Mouse (Mus musculus): Measurements from ENCODE around the gene Rapgef1. TPM values are rescaled to one million over a fixed set of nuclear protein-coding genes. Genes with fewer than 3 reads are reported as not detected.
"Not testable (repeated sequence)": the region's sequence is repeated elsewhere in the genome, so short reads cannot be mapped to it uniquely, and the experiment has no call there.

Gene Rapgef1
- polyA plus RNA-seq, 1 experiment = 85.8 TPM

GRCm38 (mm10) chr2:29706726-29707620 is 87.5 kb downstream of the Rapgef1 start:
- Histone ChIP-seq H3K4me3 (ENCODE audit: insufficient read depth, low read length) (no peak overlapping the region), H3K27ac (ENCODE audit: insufficient read depth, low read length) (no peak overlapping the region), H3K4me1 (ENCODE audit: control insufficient read depth, insufficient read depth, low read length) (no peaks in the 10 kb centered on the region)
- TF ChIP-seq CTCF (IDR thresholded peaks at IDR 0.05; ENCODE audit: extremely low read depth, insufficient read depth, low read length) (no peak), POLR2A (IDR thresholded peaks at IDR 0.05; ENCODE audit: extremely low read depth, insufficient read depth, low read length) (no peak)

GRCm38 (mm10) chr2:29707731-29708130 is 88.2 kb downstream of the Rapgef1 start:
- Histone ChIP-seq H3K4me3 (ENCODE audit: insufficient read depth, low read length) (no peak overlapping the region), H3K27ac (ENCODE audit: insufficient read depth, low read length) (no peak overlapping the region), H3K4me1 (ENCODE audit: control insufficient read depth, insufficient read depth, low read length) (no peaks in the 10 kb centered on the region)
- TF ChIP-seq CTCF (IDR thresholded peaks at IDR 0.05; ENCODE audit: extremely low read depth, insufficient read depth, low read length) (peak; percentile 28; the same call in 1 of the 2 replicates), POLR2A (IDR thresholded peaks at IDR 0.05; ENCODE audit: extremely low read depth, insufficient read depth, low read length) (no peak)

DNA sequence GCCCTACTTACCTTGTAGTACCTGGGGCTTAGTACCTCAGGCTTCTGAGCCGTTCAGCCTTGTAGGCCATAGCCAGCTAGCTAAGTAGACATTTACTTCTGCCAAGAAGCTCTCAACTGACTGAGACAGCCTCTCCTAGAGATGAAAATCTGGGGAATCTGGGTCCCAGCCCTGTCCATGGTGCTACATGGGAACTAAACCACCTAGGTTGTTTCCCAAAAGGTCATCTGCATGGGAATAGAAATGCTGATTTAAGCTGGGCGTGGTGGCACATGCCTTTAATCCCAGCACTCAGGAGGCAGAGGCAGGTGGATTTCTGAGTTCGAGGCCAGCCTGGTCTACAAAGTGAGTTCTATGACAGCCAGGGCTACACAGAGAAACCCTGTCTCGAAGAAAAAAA is 88.7 kb downstream of the Rapgef1 start:
- not testable (repeated sequence) for H3K4me3 ChIP-seq (ENCODE audit: insufficient read depth, low read length); H3K27ac ChIP-seq (ENCODE audit: insufficient read depth, low read length); H3K4me1 ChIP-seq (ENCODE audit: control insufficient read depth, insufficient read depth, low read length)

DNA sequence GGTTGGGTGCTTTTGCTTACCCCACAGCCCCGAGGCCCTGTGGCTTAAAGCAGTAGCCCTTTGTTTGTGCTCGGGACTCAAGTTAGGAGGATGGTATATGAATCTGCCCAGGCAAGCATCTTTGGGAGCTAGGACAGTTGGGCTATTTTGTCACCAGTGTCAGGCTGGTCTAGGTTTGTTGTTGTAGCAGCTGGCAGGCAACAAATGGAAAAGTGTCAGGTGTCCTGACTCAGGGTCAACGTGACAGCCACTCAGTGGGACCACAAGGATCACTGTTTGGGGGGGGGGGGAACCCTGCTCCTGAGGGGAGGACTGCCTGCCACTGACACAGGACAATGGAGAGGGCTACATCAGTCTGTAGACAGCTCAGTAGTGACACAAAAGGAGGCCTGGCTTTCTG is 91.5 kb downstream of the Rapgef1 start:
- TF ChIP-seq CTCF (IDR thresholded peaks at IDR 0.05; ENCODE audit: extremely low read depth, insufficient read depth, low read length) (no peak), POLR2A (IDR thresholded peaks at IDR 0.05; ENCODE audit: extremely low read depth, insufficient read depth, low read length) (no peak)
- Histone ChIP-seq H3K4me1 (ENCODE audit: control insufficient read depth, insufficient read depth, low read length) (no peaks in the 10 kb centered on the region), H3K4me3 (ENCODE audit: insufficient read depth, low read length) (no peak overlapping the region), H3K27ac (ENCODE audit: insufficient read depth, low read length) (no peak overlapping the region)

GRCm38 (mm10) chr2:29711877-29712276 is 92.4 kb downstream of the Rapgef1 start:
- Histone ChIP-seq H3K27ac (ENCODE audit: insufficient read depth, low read length) (no peak overlapping the region), H3K4me3 (ENCODE audit: insufficient read depth, low read length) (no peak overlapping the region), H3K4me1 (ENCODE audit: control insufficient read depth, insufficient read depth, low read length) (no peaks in the 10 kb centered on the region)
- no peak for TF ChIP-seq CTCF (IDR thresholded peaks at IDR 0.05; ENCODE audit: extremely low read depth, insufficient read depth, low read length)

GRCm38 (mm10) chr2:29713501-29713900 is 94.0 kb downstream of the Rapgef1 start:
- TF ChIP-seq CTCF (IDR thresholded peaks at IDR 0.05; ENCODE audit: extremely low read depth, insufficient read depth, low read length) = no peak
- no peak for TF ChIP-seq POLR2A (IDR thresholded peaks at IDR 0.05; ENCODE audit: extremely low read depth, insufficient read depth, low read length)
- no peak overlapping the region for H3K27ac ChIP-seq (ENCODE audit: insufficient read depth, low read length)
- no peak overlapping the region for H3K4me3 ChIP-seq (ENCODE audit: insufficient read depth, low read length)
- H3K4me1 ChIP-seq (ENCODE audit: control insufficient read depth, insufficient read depth, low read length) = no peaks in the 10 kb centered on the region

DNA sequence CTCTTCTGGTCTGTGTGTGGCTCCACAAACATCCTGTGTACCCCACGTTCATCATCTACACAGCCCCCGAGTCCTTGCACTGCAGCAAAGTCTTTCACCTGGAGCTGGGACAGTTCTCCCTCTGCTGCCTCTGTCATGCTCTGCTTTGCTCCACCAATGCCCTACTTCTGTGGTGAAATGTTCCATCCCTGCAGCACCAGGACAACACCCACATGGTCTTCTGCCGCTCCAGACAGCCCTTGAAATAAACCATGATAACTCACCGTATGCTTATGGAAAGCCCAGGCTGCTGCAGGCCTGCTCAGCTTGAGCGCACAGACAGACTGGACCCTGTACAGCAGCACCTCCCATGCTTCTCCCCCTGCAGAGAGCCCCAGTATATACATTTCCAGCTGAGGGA is 94.6 kb downstream of the Rapgef1 start:
- Histone ChIP-seq H3K4me3 (ENCODE audit: insufficient read depth, low read length) (no peak overlapping the region), H3K4me1 (ENCODE audit: control insufficient read depth, insufficient read depth, low read length) (no peaks in the 10 kb centered on the region), H3K27ac (ENCODE audit: insufficient read depth, low read length) (no peak overlapping the region)
- TF ChIP-seq CTCF (IDR thresholded peaks at IDR 0.05; ENCODE audit: extremely low read depth, insufficient read depth, low read length) (no peak), POLR2A (IDR thresholded peaks at IDR 0.05; ENCODE audit: extremely low read depth, insufficient read depth, low read length) (no peak)

- Histone ChIP-seq H3K27ac (ENCODE audit: insufficient read depth, low read length) (no peak overlapping the region), H3K4me1 (ENCODE audit: control insufficient read depth, insufficient read depth, low read length) (no peaks in the 10 kb centered on the region), H3K4me3 (ENCODE audit: insufficient read depth, low read length) (no peak overlapping the region)
- TF ChIP-seq POLR2A (IDR thresholded peaks at IDR 0.05; ENCODE audit: extremely low read depth, insufficient read depth, low read length) (no peak), CTCF (IDR thresholded peaks at IDR 0.05; ENCODE audit: extremely low read depth, insufficient read depth, low read length) (no peak)
Measured at GRCm38 (mm10) chr2:29716143-29716542, 96.6 kb downstream of the Rapgef1 start.

GRCm38 (mm10) chr2:29716691-29717090 is 97.2 kb downstream of the Rapgef1 start:
- Histone ChIP-seq H3K4me3 (ENCODE audit: insufficient read depth, low read length) (no peak overlapping the region), H3K27ac (ENCODE audit: insufficient read depth, low read length) (no peak overlapping the region), H3K4me1 (ENCODE audit: control insufficient read depth, insufficient read depth, low read length) (no peaks in the 10 kb centered on the region)
- TF ChIP-seq CTCF (IDR thresholded peaks at IDR 0.05; ENCODE audit: extremely low read depth, insufficient read depth, low read length) (no peak), POLR2A (IDR thresholded peaks at IDR 0.05; ENCODE audit: extremely low read depth, insufficient read depth, low read length) (no peak)

- no peak overlapping the region for H3K27ac ChIP-seq (ENCODE audit: insufficient read depth, low read length)
- no peaks in the 10 kb centered on the region for H3K4me1 ChIP-seq (ENCODE audit: control insufficient read depth, insufficient read depth, low read length)
- TF ChIP-seq CTCF (IDR thresholded peaks at IDR 0.05; ENCODE audit: extremely low read depth, insufficient read depth, low read length) (no peak), POLR2A (IDR thresholded peaks at IDR 0.05; ENCODE audit: extremely low read depth, insufficient read depth, low read length) (no peak)
- H3K4me3 ChIP-seq (ENCODE audit: insufficient read depth, low read length) = no peak overlapping the region
Measured at GRCm38 (mm10) chr2:29718581-29718980, 99.1 kb downstream of the Rapgef1 start.

Data from cortical plate, adult 2 months (tissue).